Mouse (Mus musculus) limb, embryonic 14.5 days (tissue): ENCODE results near the gene Nfs1. TPM values are rescaled to one million over a fixed set of nuclear protein-coding genes. Genes with fewer than 3 reads are reported as not detected.

Experiments used
- ATAC-seq: fragments of 200-750 bp; cut with Nextera tagmentation; 2 replicates; pipeline ENCODE4 v1.8.0; 2017; ENCODE audit warnings: low read depth, moderate number of reproducible peaks, moderate TSS enrichment; ENCODE audit not compliant: low FRiP score
- DNase-seq: peaks from one replicate; pipeline ENCODE4 v3.0.0-alpha.2; 2015; ENCODE audit warnings: low spot score
- H3K27ac ChIP-seq: fragments of 300-500 bp; sonication (generic); replicated peaks from 2 replicates; pipeline ENCODE4 v1.5.1; 2014; ENCODE audit warnings: low read depth, mild to moderate bottlenecking, low read length, moderate library complexity, mixed read lengths
- H3K27me3 ChIP-seq: fragments of 300-500 bp; sonication (generic); 2 replicates; pipeline ENCODE4 v1.6.1; 2014; ENCODE audit warnings: low read length, mixed read lengths; ENCODE audit not compliant: control insufficient read depth, insufficient read depth
- H3K36me3 ChIP-seq: fragments of 300-500 bp; sonication (generic); 2 replicates; pipeline ENCODE4 v1.6.1; 2014; ENCODE audit warnings: mild to moderate bottlenecking, low read length, moderate library complexity, mixed read lengths; ENCODE audit not compliant: control insufficient read depth, insufficient read depth
- H3K4me1 ChIP-seq: fragments of 300-500 bp; sonication (generic); 2 replicates; pipeline ENCODE4 v1.6.1; 2014; ENCODE audit warnings: antibody characterized with exemption, low read length, mixed read lengths; ENCODE audit not compliant: control insufficient read depth, insufficient read depth
- H3K4me2 ChIP-seq: fragments of 300-500 bp; sonication (generic); replicated peaks from 2 replicates; pipeline ENCODE4 v1.6.1; 2014; ENCODE audit warnings: low read depth, mild to moderate bottlenecking, low read length, moderate library complexity; ENCODE audit not compliant: severe bottlenecking
- H3K4me3 ChIP-seq: fragments of 300-500 bp; sonication (generic); replicated peaks from 2 replicates; pipeline ENCODE4 v1.5.1; 2014; ENCODE audit warnings: low read length
- H3K9ac ChIP-seq: fragments of 300-500 bp; sonication (generic); 2 replicates; pipeline ENCODE4 v1.6.1; 2014; ENCODE audit warnings: mild to moderate bottlenecking, low read depth, low read length, moderate library complexity; ENCODE audit not compliant: severe bottlenecking
- H3K9me3 ChIP-seq: fragments of 300-500 bp; sonication (generic); 2 replicates; pipeline ENCODE4 v1.6.1; 2016; ENCODE audit warnings: low read length; ENCODE audit not compliant: control insufficient read depth
- POLR2A ChIP-seq: fragments of 200-500 bp; IDR thresholded peaks from 2 replicates; pipeline ENCODE4 v1.8.0; 2012; ENCODE audit warnings: inconsistent platforms, mild to moderate bottlenecking, moderate library complexity, borderline replicate concordance; ENCODE audit not compliant: insufficient read depth, insufficient read length; ENCODE audit errors: extremely low read depth
- WGBS: fragments of 180-500 bp; shearing (Covaris S2); extraction: QIAGEN DNeasy Blood & Tissue Kit; methylation state at CpG from one replicate; pipeline ENCODE4 v1.1.7; 2014; 5-methylcytosine and 5-hydroxymethylcytosine counted together
- polyA plus RNA-seq, 2 experiments: library from polyadenylated mRNA; depleted of rRNA in 1 of 2; stranded (reverse) in 1 of 2; unstranded in 1 of 2; fragments of >200 nt; fragmentation: Nextera tagmentation in 1 of 2; extraction: Ambion mirVana in 1 of 2; gene quantifications; 2 replicates each; pipeline versions ENCODE4 v1.2.1 to v1.2.3; 2012 to 2014

The Nfs1 gene
- polyA plus RNA-seq, 2 experiments = 36.6 to 39.0 TPM

DNA sequence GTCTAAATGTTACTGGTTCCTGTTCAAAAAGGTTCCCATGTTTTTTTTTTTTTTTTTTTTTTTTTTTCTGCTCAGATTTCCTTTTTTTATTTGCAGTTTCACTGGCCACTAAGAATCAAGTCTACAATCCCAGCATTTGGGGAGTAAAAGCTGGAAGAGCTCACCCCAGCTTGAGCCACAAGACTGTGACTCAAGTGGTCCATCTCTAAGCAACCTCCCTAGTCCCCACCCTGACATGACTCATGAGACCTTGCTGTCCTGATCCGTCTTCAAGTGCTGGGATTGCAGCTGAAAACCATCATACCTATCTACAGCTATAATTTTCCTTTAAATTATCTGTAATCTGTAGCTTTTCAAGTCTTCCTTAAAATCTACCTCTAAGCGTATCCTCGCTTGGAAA, 59.4 kb downstream of the Nfs1 start:
- Histone ChIP-seq H3K4me3 (no peak overlapping the region), H3K27ac (no peak overlapping the region), H3K9me3 (no peaks in the 10 kb centered on the region), H3K36me3 (peaks cover 7% of the 10 kb centered on the region), H3K9ac (no peak overlapping the region), H3K4me1 (no peaks in the 10 kb centered on the region), H3K27me3 (no peaks in the 10 kb centered on the region), H3K4me2 (no peak overlapping the region)
- TF ChIP-seq POLR2A = no peak
- ATAC-seq = no peak
- 90% methylated on average over 3 of the region's 3 CpGs for WGBS
- no peak for DNase-seq

DNA sequence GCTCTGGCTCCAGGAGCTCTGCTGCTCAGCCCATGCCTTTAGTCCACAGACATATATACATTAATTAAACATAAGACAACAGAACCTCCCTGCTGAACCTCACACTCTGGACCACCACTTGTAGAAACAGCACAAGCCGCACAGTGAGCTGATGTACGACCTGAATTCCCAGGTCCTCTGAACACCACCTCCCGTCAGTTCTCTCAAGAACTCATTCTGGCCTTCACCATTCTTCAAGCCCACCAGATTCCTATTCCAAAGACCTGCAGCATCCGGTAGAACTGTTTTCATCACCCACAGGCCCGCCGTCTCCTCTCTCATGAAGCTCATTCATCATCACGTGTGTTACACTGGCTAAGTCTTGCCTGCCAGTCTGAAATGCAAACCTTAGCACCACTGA, 63.6 kb downstream of the Nfs1 start:
- Histone ChIP-seq H3K9ac (no peak overlapping the region), H3K27ac (no peak overlapping the region), H3K27me3 (no peaks in the 10 kb centered on the region), H3K36me3 (peaks cover 42% of the 10 kb centered on the region), H3K4me2 (no peak overlapping the region), H3K4me1 (no peaks in the 10 kb centered on the region), H3K4me3 (no peak overlapping the region), H3K9me3 (no peaks in the 10 kb centered on the region)
- TF ChIP-seq POLR2A = no peak
- DNase-seq = no peak
- WGBS = 85% methylated on average over 7 of the region's 7 CpGs
- ATAC-seq = no peak

GRCm38 (mm10) chr2:156079674-156080073, 64.3 kb downstream of the Nfs1 start:
- Histone ChIP-seq H3K36me3 (peaks cover 48% of the 10 kb centered on the region), H3K9ac (no peak overlapping the region), H3K27ac (no peak overlapping the region), H3K4me1 (no peaks in the 10 kb centered on the region), H3K4me3 (no peak overlapping the region), H3K27me3 (no peaks in the 10 kb centered on the region), H3K4me2 (no peak overlapping the region), H3K9me3 (no peaks in the 10 kb centered on the region)
- 38% methylated on average over 4 of the region's 4 CpGs for WGBS
- no peak for DNase-seq
- TF ChIP-seq POLR2A = no peak
- ATAC-seq = no peak

DNA sequence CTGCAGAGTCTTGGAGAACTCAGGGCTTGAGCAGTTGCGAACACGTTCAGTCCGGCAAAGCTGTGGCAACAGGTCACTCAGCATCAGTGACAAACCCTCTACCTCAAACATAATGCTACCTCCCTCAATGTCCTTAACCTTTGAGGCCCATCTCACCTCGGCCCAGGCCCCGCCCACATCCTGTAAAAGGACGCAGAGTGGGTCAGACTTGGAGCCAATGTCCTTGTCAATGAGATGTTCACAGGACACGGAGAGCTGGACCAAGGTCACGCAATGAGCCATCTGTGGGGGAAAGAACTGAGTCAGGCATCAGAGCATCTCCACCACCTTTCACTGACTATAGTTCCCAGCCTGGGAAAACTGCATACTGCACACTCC, 64.8 kb downstream of the Nfs1 start:
- Histone ChIP-seq H3K36me3 (peaks cover 53% of the 10 kb centered on the region), H3K27me3 (no peaks in the 10 kb centered on the region), H3K4me1 (no peaks in the 10 kb centered on the region), H3K4me3 (no peak overlapping the region), H3K27ac (no peak overlapping the region), H3K9ac (no peak overlapping the region), H3K4me2 (no peak overlapping the region), H3K9me3 (no peaks in the 10 kb centered on the region)
- DNase-seq (no peak), ATAC-seq (no peak)
- 88% methylated on average over 8 of the region's 8 CpGs for WGBS
- TF ChIP-seq POLR2A = no peak

- ATAC-seq (no peak), DNase-seq (no peak)
- peaks cover 59% of the 10 kb centered on the region for H3K36me3 ChIP-seq
- H3K4me3 ChIP-seq = no peak overlapping the region
- H3K9ac ChIP-seq = no peak overlapping the region
- no peaks in the 10 kb centered on the region for H3K4me1 ChIP-seq
- no peak for TF ChIP-seq POLR2A
- 89% methylated on average over 16 of the region's 16 CpGs for WGBS
- no peak overlapping the region for H3K27ac ChIP-seq
- no peaks in the 10 kb centered on the region for H3K9me3 ChIP-seq
- H3K4me2 ChIP-seq = no peak overlapping the region
- H3K27me3 ChIP-seq = no peaks in the 10 kb centered on the region
Measured at GRCm38 (mm10) chr2:156078421-156079182, 65.4 kb downstream of the Nfs1 start.
